Mouse (Mus musculus) left cerebral cortex, postnatal 4 days (tissue): ENCODE data around the gene Tmem258. TPM values are rescaled to one million over a fixed set of nuclear protein-coding genes. Genes with fewer than 3 reads are reported as not detected.

Experiments
- DNase-seq: peaks from one replicate; pipeline ENCODE4 v3.0.0-alpha.2; 2022
- intact Hi-C: fragments of 180-260 bp; cut with DNase I; formaldehyde crosslinking; loops from one replicate; pipeline ENCODE4 v1.15.1; 2025
- total RNA-seq, 2 experiments: library from RNA; stranded (reverse); gene quantifications; 2 replicates each; pipeline ENCODE4 v1.2.3; 2021

Gene Tmem258
- total RNA-seq, 2 experiments from 2014 or later, result 105 to 114 TPM

DNA sequence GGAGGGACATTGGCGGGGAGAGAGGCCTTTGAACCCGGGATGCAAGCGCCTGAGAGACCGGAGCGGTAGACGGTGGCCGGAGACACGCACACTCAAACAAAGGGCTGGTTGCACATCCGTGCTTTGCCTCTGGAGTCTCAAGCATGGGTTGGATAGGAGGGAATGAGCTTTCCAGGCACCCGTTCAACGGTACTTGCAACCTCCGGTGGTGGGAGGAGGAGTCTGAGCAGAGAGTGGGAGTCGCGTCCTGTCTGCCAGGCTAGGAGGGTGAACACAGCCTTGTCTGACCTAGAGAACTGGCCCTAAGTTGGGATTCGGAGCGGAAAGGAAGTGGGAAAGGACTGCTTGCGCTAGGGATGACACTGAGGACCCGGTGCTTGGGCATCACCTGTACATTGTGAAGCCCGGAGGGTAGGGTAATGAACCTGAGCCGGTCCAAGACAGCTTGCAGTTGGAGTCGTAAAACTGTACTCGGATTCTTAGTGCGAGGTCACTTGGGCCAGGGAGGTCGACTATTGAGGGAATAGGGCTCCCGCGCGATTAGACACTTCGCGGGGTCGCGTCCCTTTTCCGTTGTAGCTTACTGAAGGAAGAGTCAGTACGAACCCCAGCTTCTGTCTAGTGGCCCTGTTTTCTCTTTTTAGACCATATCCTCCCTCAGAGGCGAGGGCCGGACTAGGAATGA is 20.4 kb upstream of the Tmem258 start:
- DNase-seq, result peak; percentile 74
- intact Hi-C loops, result no loop called here

DNA sequence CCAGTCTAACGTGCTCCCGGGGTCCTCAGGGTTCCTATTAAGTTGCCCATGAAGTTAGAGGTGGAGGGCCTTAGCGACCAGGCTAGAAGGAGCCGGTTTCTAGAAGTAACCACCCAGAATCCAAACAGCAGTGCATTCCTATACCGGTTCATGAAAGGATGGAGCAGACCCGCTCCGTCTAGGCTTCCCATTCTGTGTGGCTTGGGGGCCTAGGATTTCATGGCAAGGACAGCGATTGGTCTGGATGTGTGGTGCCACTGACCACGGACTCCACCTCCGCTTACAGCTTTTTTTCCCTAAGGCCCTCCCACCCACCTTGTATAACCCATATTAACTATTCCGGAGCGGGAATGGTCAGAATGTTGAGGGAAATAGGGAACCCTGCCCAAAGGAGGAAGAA is 19.7 kb upstream of the Tmem258 start:
- peak; percentile 33 for DNase-seq

DNA sequence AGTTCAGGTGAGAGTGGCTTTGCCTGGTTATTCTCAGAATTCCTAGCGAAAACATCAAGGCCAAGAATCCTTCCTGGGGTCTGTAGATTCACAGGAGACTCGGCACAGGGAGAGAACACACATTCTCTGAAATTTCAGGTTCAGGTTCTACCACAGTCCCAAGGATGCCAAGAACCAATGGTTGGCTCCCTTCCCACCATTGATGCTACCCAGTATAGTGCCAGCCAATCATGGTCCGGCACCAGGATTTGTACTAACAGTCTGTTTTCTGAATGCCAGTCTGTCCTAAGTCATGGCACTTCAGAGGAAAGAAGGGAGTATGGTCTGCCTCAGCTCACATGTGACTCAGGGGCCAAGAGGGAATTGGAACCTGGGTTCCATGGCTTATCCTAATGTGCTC is 17.9 kb upstream of the Tmem258 start:
- no peak for DNase-seq
- intact Hi-C loops, result loop anchor here (2.0 kb wide), 1 partner anchor 85 kb away; the partner anchor contains the start of gene Fads2

More for the DNA sequence above, 19.7 kb upstream of the Tmem258 start:
- intact Hi-C loops, result loop anchor here (2.0 kb wide), 1 partner anchor 83 kb away; the partner anchor contains the start of gene Fads2

DNA sequence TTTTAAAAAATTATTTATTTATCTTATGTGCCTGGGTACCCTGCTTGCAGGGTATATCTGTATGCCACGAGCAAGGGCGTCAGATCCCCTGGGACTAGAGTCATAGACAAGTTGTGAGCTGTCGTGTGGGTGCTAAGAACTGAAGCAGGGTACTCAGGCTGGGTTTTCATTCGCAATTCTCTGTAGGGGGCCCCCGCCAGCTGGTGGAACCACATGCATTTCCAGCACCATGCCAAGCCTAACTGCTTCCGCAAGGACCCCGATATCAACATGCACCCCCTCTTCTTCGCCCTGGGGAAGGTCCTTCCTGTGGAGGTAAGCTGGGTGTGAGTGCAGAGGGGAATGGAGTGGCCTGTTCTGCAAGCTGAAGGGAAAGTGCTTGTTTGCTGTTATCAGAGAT is 17.2 kb upstream of the Tmem258 start:
- intact Hi-C loops, result no loop called here

DNA sequence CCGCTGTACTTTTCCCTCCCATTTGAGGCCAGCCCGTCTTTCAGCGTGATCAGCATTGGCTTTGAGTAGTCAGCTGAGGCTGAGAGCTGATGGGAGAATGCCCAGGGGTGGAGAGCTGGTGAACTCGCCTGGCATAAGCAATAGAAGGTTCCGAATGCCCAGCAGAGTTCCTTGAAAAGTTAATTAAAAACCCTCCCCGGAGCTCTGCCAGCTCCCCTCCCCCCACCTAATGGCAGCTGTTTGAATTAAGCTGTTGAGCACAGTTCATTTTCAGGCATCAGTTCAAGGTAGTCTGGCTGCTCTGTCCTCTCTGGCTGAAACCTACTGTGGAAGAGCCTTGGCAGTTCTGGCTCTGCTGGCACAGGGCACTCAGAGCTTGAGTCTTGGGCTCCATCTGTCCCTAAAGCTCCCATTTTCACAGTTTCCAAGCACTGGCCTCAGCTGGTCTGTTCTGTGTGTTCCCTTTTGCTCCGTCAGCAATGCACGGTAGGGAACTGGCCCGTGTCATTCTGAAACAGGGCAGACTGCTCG is 15.5 kb upstream of the Tmem258 start:
- peak; percentile 95 for DNase-seq
- intact Hi-C loops, result no loop called here

More for the DNA sequence above, 17.2 kb upstream of the Tmem258 start:
- no peak for DNase-seq

DNA sequence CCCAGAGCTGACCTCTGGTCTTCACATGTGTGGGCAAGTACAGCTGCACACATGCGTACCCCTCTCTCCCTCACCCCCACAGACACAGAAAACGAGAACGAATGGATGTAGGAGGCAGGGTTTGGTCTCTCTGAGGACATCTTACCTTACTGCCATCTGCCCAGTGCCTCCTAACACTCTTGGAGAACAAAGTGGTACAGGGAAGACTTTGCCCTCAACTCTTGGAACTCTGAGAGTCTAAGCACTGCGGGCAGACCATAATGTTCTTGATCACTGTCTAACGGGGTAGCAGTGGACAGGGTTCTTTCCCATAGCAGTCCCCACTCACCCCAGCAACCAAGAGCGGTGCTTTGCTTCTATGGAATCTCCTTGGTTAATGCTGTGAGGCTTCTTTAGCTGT is 14.8 kb upstream of the Tmem258 start:
- intact Hi-C loops, result no loop called here
- DNase-seq, result no peak

DNA sequence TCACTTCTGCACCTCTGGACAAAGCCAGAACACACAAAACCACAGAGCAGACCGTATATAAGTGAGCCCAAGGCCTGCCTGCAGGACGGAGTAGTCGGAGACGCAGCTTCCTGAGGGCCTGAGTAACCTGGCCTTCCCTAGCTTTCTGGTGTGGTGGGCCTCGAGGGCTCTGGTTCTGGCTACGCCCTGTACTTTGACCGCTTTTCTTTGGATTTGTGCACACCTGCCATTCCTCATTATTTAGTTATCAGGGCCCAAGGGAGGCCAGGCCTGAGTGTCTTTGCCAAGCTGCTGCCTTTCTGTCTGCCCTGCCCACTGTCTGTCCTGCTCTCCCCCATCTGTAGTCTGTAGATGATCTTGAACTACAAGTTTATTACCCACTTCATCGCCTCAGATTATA is 13.9 kb upstream of the Tmem258 start:
- intact Hi-C loops, result loop anchor here (5.0 kb wide), 1 partner anchor 108 kb away; no protein-coding TSS in a partner anchor

DNA sequence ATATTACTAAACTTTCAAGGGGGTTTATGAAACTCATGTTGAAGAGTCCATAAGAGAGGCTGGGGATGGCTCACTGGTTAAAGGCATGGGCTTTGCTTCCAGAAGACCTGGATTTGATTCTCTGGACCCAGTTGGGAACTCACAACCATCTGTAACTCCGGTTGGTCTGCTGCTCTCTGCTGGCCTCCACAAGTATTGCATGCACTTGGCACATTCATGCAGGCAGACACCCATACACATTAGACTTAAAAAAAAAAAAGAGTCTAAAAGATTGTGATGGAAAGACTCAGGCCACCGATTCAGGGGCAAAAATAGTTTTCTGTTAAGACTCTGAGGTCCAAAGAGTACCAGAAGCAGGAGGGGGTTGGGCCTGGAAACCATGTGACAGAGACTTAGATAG is 13.0 kb upstream of the Tmem258 start:
- intact Hi-C loops, result loop anchor here (5.0 kb wide), 1 partner anchor 108 kb away; no protein-coding TSS in a partner anchor
- DNase-seq, result peak; percentile 77

More for the DNA sequence above, 13.9 kb upstream of the Tmem258 start:
- DNase-seq, result no peak

DNA sequence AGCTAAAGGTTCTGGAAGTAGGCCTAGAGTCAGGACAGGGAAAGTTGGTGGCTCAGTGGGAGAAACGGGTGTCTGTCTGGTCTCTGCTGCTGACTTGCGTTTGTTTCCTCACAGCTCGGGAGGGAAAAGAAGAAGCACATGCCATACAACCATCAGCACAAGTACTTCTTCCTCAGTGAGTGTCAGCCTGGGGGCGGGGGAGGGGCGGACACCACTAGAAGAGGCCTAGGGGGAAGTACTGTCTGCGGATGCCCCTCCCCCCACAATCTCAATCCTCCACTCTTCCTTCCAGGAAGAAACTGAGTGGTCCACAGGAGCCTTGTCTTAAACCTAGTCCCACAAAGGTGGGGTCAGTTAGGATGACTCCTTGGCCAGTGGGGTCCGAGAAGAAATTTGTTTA is 12.5 kb upstream of the Tmem258 start:
- DNase-seq, result peak; percentile 31
- intact Hi-C loops, result loop anchor here (5.0 kb wide), 1 partner anchor 109 kb away; no protein-coding TSS in a partner anchor

DNA sequence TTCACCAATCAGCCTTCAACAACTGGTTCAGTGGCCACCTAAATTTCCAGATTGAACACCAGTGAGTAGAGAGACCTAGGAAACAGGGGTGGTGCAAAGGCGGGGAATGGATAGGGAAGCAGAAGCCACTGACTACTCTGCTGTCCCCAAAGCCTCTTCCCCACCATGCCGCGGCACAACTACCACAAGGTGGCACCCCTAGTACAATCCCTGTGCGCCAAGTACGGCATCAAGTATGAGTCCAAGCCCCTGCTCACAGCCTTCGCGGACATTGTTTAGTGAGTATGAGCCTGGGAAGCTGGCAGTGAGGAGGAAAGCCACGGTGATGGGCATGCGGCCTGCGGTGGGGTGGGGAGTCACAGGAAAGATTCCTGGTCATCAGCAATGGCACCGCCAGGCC is 9.5 kb upstream of the Tmem258 start:
- DNase-seq, result peak; percentile 20
- intact Hi-C loops, result loop anchor here (5.0 kb wide), 1 partner anchor 112 kb away; no protein-coding TSS in a partner anchor

DNA sequence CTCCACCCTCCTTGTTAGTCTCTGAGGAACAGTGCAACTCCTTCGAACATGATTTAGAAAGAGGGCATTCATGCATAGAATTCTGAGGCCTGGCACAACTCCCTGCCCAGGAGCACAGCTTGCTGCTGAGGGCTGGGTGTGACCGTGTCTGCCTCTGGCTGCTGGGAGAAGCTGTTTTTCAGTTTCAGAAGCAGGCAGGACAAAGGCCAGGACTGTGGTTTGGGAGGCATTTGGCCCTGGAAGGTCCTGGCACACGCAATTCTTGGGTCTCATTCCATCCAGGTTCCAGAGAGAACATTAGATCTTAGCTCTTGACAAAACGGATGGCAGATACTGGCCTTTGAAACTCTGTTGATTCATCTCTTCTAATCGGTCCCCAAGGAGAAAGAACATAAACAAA is 8.6 kb upstream of the Tmem258 start:
- intact Hi-C loops, result loop anchor here (5.0 kb wide), 2 partner anchors 198 to 278 kb away; no protein-coding TSS in a partner anchor
- no peak for DNase-seq

DNA sequence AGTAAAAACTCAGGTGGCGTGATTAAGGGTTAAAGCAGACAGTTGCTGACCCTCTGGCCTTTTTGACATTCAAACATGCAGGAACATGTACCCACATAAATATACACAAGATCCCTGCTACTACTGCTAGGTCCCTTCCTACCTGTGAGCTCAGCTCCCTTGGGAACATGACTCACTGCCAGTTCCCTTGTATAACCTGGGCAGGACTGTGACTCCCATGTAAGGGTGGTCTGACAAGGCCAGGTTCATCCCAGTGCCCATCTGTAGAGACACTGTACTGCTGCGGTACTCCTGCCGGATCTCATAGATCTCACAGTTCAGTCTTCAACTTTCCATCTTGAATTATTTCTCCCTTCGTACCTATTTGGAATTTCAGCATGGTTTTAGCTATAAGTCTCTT is 6.7 kb upstream of the Tmem258 start:
- no peak for DNase-seq
- intact Hi-C loops, result loop anchor here (5.0 kb wide), 2 partner anchors 200 to 280 kb away; no protein-coding TSS in a partner anchor

DNA sequence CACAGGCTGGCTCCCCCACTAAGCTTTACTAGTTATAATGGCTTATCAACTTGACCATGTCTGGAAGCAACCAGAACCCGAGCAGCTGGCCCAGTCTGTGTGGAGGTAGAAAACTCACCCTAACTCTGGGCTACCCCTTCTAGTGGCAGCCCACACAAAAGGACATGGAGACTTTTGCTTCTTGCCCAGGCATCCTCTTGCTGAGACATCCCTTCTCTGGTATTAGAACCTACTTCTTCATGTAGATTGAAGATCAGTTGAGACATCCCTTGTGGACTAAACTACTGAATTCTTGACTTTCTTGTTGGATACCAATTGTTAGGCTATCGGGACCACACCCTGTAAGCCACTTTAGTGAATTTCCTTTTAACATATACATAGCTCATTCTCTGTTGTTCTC is 5.5 kb upstream of the Tmem258 start:
- DNase-seq, result no peak
- intact Hi-C loops, result loop anchor here (5.0 kb wide), 2 partner anchors 201 to 281 kb away; no protein-coding TSS in a partner anchor

DNA sequence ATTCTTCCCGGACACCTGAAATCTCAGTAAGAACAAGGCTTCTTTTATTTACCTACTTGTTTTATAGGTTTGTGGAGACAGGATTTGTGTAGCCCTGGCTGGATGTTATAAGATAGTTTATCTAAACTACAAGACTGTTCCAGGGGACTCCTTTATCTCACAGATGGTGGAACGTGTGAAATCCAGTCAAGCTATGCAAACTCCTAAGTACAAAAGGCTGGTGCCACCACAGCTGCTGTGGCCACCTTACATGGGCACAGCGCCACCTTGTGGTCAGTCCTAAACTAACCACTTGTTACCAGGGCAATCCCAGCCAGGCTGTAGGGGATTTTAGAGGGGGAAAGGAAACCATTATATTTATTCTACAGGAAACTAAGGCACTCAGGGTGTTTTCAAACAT is 5.1 kb upstream of the Tmem258 start:
- intact Hi-C loops, result loop anchor here (5.0 kb wide), 2 partner anchors 201 to 281 kb away; no protein-coding TSS in a partner anchor
- peak; percentile 86 for DNase-seq

DNA sequence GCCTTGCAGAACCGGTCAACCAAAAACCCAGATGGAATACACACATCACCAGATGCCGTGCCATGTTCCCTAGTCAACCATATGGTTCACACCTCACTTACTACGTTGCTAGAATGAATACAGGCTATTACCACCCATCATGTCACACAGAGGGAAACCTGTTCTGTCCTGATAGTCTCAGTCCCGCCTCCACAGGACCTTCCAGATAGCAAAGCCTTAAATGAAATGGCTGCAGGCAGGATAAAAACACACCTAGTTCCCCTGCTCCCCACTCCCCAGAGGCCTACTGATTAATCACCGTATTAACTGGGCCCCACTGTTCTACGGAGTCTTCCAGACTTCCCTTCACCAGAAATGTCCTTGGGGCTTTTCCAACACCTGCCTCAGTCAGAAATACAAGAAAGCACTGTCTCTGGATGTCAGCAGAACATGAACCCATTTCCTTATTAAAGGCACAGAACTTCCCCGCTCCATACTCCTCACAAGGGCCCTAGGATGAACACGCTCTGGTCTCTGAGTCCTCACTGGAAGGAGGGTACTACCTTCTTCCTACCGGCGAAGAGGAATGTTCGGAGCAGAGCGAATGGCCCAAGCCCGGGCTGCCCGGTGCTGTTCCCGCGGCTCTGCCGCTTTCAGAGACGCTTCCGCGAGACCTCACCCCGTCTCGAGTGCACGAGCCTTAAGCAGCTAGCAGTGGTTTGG is 517 bp upstream of the Tmem258 start:
- intact Hi-C loops, result no loop called here
- no peak for DNase-seq

DNA sequence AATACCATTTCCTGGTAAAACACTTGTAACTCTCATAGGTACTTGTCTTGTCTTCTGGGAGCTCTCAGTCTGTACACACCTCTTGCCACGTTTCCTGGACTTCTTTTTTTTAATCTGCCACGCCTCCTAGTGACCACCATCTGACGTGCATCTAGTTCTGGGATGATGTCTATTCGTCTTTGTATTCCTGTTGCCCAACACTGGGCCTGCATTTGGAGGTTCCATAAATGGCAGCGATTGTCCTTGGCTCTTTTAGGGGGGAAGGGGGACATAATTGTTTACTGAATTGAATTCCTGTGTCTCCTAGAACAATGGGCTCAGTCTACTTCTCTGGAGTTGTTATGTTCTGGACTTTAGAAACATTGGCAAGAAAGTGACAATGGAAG is 795 bp downstream of the Tmem258 start:
- no peak for DNase-seq
- intact Hi-C loops, result no loop called here

DNA sequence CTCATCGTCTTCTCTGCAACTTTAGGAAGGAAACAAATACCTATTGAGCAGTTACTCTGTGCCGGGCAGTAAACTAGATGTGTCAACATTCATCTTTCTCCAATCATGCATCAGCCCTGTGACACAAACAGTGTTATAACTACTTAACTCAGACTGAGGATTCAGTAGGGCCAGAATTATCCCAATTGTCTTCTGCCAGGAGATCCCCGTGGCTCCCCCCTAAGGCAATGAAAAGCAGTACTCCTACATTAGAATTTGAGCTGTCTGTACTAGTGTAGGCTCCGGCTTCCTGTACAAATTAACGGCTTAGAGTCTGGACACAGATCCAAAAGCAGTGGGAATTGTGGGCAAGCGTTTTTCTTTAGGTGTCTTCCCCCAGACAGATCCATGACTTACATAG is 1.2 kb downstream of the Tmem258 start:
- DNase-seq, result no peak
- intact Hi-C loops, result no loop called here

DNA sequence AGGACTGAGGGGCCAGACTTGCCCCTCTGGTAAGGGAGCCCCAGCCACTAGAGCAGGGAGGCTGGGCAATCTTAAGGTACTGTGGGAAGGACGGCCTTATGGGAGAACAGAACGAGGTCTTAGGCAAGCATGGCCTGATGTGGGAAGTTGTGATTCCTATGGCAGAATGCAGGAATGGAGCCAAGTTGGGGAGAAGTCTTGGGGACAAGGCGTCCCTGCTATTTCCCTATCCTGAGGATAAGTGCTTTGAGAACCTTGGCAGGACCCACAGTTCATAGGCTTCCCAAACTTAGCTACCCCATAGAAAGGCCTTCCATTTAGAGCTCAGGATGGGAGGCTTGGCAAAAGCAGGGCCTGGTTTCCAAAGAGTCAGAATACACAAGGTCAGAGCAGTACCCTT is 5.0 kb downstream of the Tmem258 start:
- intact Hi-C loops, result no loop called here

DNA sequence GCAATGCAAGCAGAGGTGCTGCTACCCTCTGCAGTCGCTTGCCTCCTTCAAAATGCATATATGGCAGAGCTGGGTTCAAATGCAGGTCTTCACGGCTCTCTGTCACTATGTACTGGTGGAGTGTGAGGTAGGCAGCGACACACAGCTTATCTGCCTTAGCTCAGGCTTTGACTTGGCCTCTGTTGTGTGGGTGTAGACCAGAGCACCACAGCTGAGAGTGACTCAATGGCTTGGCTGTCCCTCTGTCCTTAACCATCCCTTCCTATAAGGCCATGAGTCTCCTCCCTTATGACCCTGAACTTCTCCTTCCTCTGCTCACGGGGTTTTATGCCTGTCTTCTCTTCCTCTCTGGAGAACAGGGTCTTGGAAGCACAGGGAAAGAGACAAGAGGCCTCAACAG is 7.1 kb downstream of the Tmem258 start:
- DNase-seq, result no peak
- intact Hi-C loops, result no loop called here

More for the DNA sequence above, 5.0 kb downstream of the Tmem258 start:
- no peak for DNase-seq

DNA sequence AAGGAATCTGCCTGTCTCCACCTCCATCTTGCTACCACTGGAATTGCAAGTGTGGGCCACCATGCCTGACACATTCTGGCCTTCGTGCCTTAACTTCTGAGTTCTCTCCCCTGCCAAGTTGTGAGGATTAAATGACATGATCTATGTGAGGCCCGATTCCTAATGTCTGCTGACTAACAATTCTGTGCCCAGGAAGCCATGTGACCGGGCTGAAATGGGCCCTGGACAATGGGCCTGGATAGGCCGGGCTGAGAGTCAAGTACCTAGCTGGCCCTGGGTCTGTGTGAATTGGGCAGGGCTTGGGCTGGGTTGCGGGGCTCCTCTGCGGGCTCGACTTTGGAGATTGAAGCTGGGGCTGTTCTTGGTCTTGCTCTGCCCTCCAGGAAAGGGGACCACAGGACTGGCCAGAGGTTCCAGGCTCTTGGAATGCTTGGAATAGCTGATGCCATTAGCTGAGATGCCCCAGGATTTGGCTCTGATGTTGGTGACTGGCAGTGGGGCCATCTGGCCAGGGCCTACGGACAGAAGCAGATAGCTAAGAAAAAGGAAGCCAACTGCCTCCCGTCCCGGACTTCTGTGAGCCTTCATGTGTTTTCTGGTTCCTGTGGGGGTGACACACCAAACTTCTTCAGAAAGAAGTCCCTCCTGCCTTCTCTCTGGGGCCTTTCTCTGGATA is 10.1 kb downstream of the Tmem258 start:
- intact Hi-C loops, result no loop called here
- DNase-seq, result no peak

DNA sequence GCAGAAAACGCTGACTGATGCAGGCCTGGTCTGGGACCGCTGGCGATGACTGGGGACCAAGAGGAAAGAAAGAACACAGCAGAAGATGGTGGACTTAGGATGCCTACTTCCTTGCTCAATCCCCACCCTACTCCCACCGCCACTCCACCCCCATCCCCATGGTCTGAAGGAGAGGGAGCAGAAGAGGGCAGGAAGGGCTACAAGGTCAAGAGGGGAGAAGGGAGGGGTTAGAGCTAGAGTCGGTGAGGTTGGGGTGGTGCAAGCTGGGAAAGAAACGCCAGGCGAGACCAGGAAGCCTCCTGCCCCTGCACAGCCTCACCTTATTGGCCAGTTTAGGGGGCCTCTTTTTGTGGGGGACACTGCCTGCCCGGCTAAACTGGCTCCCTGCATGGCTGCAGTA is 12.3 kb downstream of the Tmem258 start:
- no peak for DNase-seq
- intact Hi-C loops, result no loop called here
